Mouse (Mus musculus) lung, postnatal 0 days (tissue): ENCODE data around the gene Sox6.

ENCODE experiments used
- CTCF ChIP-seq: IDR thresholded peaks from 2 replicates; pipeline ENCODE4 v1.5.1; 2016; ENCODE audit warnings: antibody characterized with exemption, mild to moderate bottlenecking
- EP300 ChIP-seq: IDR thresholded peaks from 2 replicates; pipeline ENCODE4 v1.6.1; 2016; ENCODE audit warnings: antibody characterized with exemption, mild to moderate bottlenecking, control low read depth

GRCm38 (mm10) chr7:115944250-115944649, 94.3 kb downstream of the Sox6 start:
- TF ChIP-seq EP300: no peak
- TF ChIP-seq CTCF: no peak
